ENCODE assay signal across 8 mouse cellular contexts in the genomic region with DNA sequence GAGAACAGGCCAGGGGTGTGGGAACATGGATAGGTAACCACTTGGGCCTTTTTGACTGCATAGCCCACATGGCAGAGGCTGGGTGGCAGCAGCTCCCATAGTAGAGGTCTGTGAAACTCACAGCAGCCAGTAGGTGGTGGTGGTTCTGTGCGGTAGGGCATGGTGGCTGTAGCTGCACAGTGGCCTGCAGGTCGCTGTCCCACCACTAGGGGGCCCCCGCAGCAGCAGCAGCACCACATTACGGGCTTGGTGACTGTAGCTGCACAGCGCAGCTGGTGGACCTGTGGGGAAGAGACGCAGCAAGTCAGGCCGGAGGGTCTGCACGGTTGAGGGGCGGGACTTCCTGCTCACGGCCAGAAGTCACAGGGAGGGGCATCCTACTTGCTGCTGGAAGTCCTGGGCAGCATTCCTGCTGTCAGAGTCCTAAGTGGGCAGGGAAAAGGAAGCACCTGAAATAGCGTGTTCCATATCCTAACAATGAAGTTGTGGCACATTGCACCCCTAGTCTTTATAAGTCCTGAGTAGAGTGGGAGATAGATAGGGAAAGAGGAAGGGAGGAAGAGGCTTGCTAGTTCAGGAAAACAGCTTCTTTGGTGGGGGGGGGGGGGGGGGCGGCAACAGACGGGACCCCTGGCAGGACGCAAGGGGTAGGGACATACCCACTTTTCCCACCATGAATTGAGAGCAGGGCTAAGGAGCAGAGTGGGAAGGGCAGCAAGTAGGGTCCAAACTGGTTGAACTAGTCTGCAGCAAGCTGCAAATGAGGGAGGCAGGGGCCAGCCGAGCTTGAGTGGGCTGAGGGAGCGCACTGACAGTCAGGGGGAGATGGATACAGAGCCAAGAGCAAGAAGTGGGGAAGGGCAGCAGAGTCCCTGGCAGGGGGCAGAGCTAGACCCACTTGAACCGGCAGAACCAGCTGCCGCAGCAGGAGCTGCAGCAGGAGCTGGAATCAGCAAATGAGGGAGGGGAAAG.
A peak's percentile ranks its signal among the peaks of the same experiment; 100 is the strongest.
DNase-seq lines count a peak whose midpoint lies in the region; ATAC-seq lines count a peak whose summit lies in the region.

No protein-coding gene starts in this region.

- H3K27me3 ChIP-seq in hindbrain, embryonic 14.5 days (ENCODE audit: control insufficient read depth, insufficient read depth, low read length), result no peaks in the 10 kb centered on the region

- H3K4me2 ChIP-seq in hindbrain, embryonic 14.5 days (replicated peaks), result peak overlapping the region; percentile 55

- no peaks in the 10 kb centered on the region for H3K9me3 ChIP-seq in hindbrain, embryonic 14.5 days (ENCODE audit: control insufficient read depth, low read length)

- H3K4me1 ChIP-seq in hindbrain, embryonic 14.5 days (replicated peaks; ENCODE audit: control insufficient read depth, insufficient read depth, low read length), result no peaks in the 10 kb centered on the region

- H3K36me3 ChIP-seq in hindbrain, embryonic 14.5 days (replicated peaks; ENCODE audit: control insufficient read depth, insufficient read depth), result no peaks in the 10 kb centered on the region

- WGBS in hindbrain, embryonic 14.5 days, result 23% methylated on average over 18 of the region's 18 CpGs

- peak; percentile 92 for DNase-seq in R1 (ENCODE audit: low read depth, low spot score)
- peak; percentile 87 to 94 for DNase-seq in cerebellum, postnatal 25 days
- peak; percentile 80 to 88 for DNase-seq in frontal cortex, postnatal 25 days (ENCODE audit: low spot score in 2 of 2)
- peak; percentile 82 for DNase-seq in hindbrain, embryonic 14.5 days (ENCODE audit: low spot score)
- peak; percentile 79 to 84 for DNase-seq in layer of hippocampus, postnatal 36 days
- peak; percentile 94 for DNase-seq in lung, postnatal 36 days
- peak; percentile 68 for DNase-seq in retina, postnatal 7 days (ENCODE audit: low read depth, low spot score)
- peak; percentile 72 for DNase-seq in urinary bladder, adult 2 months (ENCODE audit: low spot score)

- peak overlapping the region; percentile 31 for H3K4me3 ChIP-seq in hindbrain, embryonic 14.5 days (replicated peaks; ENCODE audit: low read length)

- no peak overlapping the region for H3K27ac ChIP-seq in hindbrain, embryonic 14.5 days

- peak; percentile 99 for ATAC-seq in hindbrain, embryonic 14.5 days (ENCODE audit: low FRiP score)

- peak overlapping the region; percentile 44 for H3K9ac ChIP-seq in hindbrain, embryonic 14.5 days
